Mouse (Mus musculus): ENCODE measurements around the gene Map3k11. TPM values are rescaled to one million over a fixed set of nuclear protein-coding genes. Genes with fewer than 3 reads are reported as not detected.

The Map3k11 gene
- 16.9 and 21.0 TPM in 2 replicates for polyA plus RNA-seq (2014; fragmentation: Nextera tagmentation; extraction: Ambion mirVana)

GRCm38 (mm10) chr19:5688200-5689087 is at the start of gene Map3k11, which contains the start of gene Pcnx3:
Gene Map3k11, plus strand, starts transcription at chr19:5688742.
Gene Pcnx3, minus strand, starts transcription at chr19:5688908.
- peaks cover 43% of the 10 kb centered on the region for H3K4me1 ChIP-seq (ENCODE audit: control insufficient read depth, insufficient read depth, low read length)
- H3K27me3 ChIP-seq (ENCODE audit: control insufficient read depth, insufficient read depth, low read length) = no peaks in the 10 kb centered on the region
- H3K9ac ChIP-seq (ENCODE audit: low read depth, low read length) = peak within 1 kb of the TSS; percentile 91
- H3K4me3 ChIP-seq (ENCODE audit: low read depth, low read length) = peak within 1 kb of the TSS; percentile 93
- H3K36me3 ChIP-seq (ENCODE audit: control insufficient read depth, insufficient read depth, low read length) = peaks cover 32% of the 10 kb centered on the region
- WGBS (ENCODE audit: insufficient replicate concordance) = under 1% methylated on average over 69 of the region's 69 CpGs
- peak; percentile 84 for ATAC-seq (replicated peaks; ENCODE audit: insufficient number of reproducible peaks, low FRiP score, low TSS enrichment)
- peak within 1 kb of the TSS; percentile 97 for H3K4me2 ChIP-seq
- peak within 1 kb of the TSS; percentile 94 for H3K27ac ChIP-seq (ENCODE audit: low read depth, low read length)
- no peaks in the 10 kb centered on the region for H3K9me3 ChIP-seq (replicated peaks; ENCODE audit: control insufficient read depth, low read length)

GRCm38 (mm10) chr19:5640339-5640738 is 48.2 kb upstream of the Map3k11 start:
- WGBS (ENCODE audit: insufficient replicate concordance) = 21% methylated on average over 9 of the region's 9 CpGs
- Histone ChIP-seq H3K27me3 (ENCODE audit: control insufficient read depth, insufficient read depth, low read length) (no peaks in the 10 kb centered on the region), H3K4me2 (no peak overlapping the region), H3K4me1 (ENCODE audit: control insufficient read depth, insufficient read depth, low read length) (peaks cover 33% of the 10 kb centered on the region), H3K36me3 (ENCODE audit: control insufficient read depth, insufficient read depth, low read length) (peaks cover 24% of the 10 kb centered on the region), H3K9me3 (replicated peaks; ENCODE audit: control insufficient read depth, low read length) (no peaks in the 10 kb centered on the region), H3K9ac (ENCODE audit: low read depth, low read length) (no peak overlapping the region), H3K27ac (ENCODE audit: low read depth, low read length) (peak overlapping the region; percentile 65), H3K4me3 (ENCODE audit: low read depth, low read length) (no peak overlapping the region)
- no peak for ATAC-seq (replicated peaks; ENCODE audit: insufficient number of reproducible peaks, low FRiP score, low TSS enrichment)

GRCm38 (mm10) chr19:5641021-5641420 is 47.5 kb upstream of the Map3k11 start:
- Histone ChIP-seq H3K27ac (ENCODE audit: low read depth, low read length) (peak overlapping the region; percentile 65), H3K4me2 (no peak overlapping the region), H3K4me3 (ENCODE audit: low read depth, low read length) (no peak overlapping the region), H3K9ac (ENCODE audit: low read depth, low read length) (no peak overlapping the region), H3K4me1 (ENCODE audit: control insufficient read depth, insufficient read depth, low read length) (peaks cover 33% of the 10 kb centered on the region), H3K36me3 (ENCODE audit: control insufficient read depth, insufficient read depth, low read length) (peaks cover 29% of the 10 kb centered on the region), H3K27me3 (ENCODE audit: control insufficient read depth, insufficient read depth, low read length) (no peaks in the 10 kb centered on the region), H3K9me3 (replicated peaks; ENCODE audit: control insufficient read depth, low read length) (no peaks in the 10 kb centered on the region)
- WGBS (ENCODE audit: insufficient replicate concordance) = 78% methylated on average over 17 of the region's 17 CpGs
- ATAC-seq (replicated peaks; ENCODE audit: insufficient number of reproducible peaks, low FRiP score, low TSS enrichment) = no peak

- Histone ChIP-seq H3K27me3 (ENCODE audit: control insufficient read depth, insufficient read depth, low read length) (no peaks in the 10 kb centered on the region), H3K27ac (ENCODE audit: low read depth, low read length) (no peak overlapping the region), H3K4me3 (ENCODE audit: low read depth, low read length) (no peak overlapping the region), H3K4me1 (ENCODE audit: control insufficient read depth, insufficient read depth, low read length) (peaks cover 33% of the 10 kb centered on the region), H3K36me3 (ENCODE audit: control insufficient read depth, insufficient read depth, low read length) (peaks cover 33% of the 10 kb centered on the region), H3K4me2 (no peak overlapping the region), H3K9ac (ENCODE audit: low read depth, low read length) (no peak overlapping the region), H3K9me3 (replicated peaks; ENCODE audit: control insufficient read depth, low read length) (no peaks in the 10 kb centered on the region)
- 93% methylated on average over 8 of the region's 8 CpGs for WGBS (ENCODE audit: insufficient replicate concordance)
- ATAC-seq (replicated peaks; ENCODE audit: insufficient number of reproducible peaks, low FRiP score, low TSS enrichment) = no peak
Observed at GRCm38 (mm10) chr19:5641641-5642040, 46.9 kb upstream of the Map3k11 start.

- H3K4me2 ChIP-seq = no peak overlapping the region
- H3K4me1 ChIP-seq (ENCODE audit: control insufficient read depth, insufficient read depth, low read length) = peaks cover 23% of the 10 kb centered on the region
- no peak overlapping the region for H3K9ac ChIP-seq (ENCODE audit: low read depth, low read length)
- ATAC-seq (replicated peaks; ENCODE audit: insufficient number of reproducible peaks, low FRiP score, low TSS enrichment) = no peak
- no peak overlapping the region for H3K4me3 ChIP-seq (ENCODE audit: low read depth, low read length)
- H3K9me3 ChIP-seq (replicated peaks; ENCODE audit: control insufficient read depth, low read length) = no peaks in the 10 kb centered on the region
- no peaks in the 10 kb centered on the region for H3K27me3 ChIP-seq (ENCODE audit: control insufficient read depth, insufficient read depth, low read length)
- H3K27ac ChIP-seq (ENCODE audit: low read depth, low read length) = no peak overlapping the region
- WGBS (ENCODE audit: insufficient replicate concordance) = 97% methylated on average over 9 of the region's 9 CpGs
- peaks cover 40% of the 10 kb centered on the region for H3K36me3 ChIP-seq (ENCODE audit: control insufficient read depth, insufficient read depth, low read length)
Observed at GRCm38 (mm10) chr19:5645280-5645679, 43.3 kb upstream of the Map3k11 start.

- no peak for ATAC-seq (replicated peaks; ENCODE audit: insufficient number of reproducible peaks, low FRiP score, low TSS enrichment)
- Histone ChIP-seq H3K27ac (ENCODE audit: low read depth, low read length) (no peak overlapping the region), H3K4me1 (ENCODE audit: control insufficient read depth, insufficient read depth, low read length) (peaks cover 15% of the 10 kb centered on the region), H3K4me2 (no peak overlapping the region), H3K27me3 (ENCODE audit: control insufficient read depth, insufficient read depth, low read length) (no peaks in the 10 kb centered on the region), H3K36me3 (ENCODE audit: control insufficient read depth, insufficient read depth, low read length) (peaks cover 35% of the 10 kb centered on the region), H3K4me3 (ENCODE audit: low read depth, low read length) (no peak overlapping the region), H3K9ac (ENCODE audit: low read depth, low read length) (no peak overlapping the region), H3K9me3 (replicated peaks; ENCODE audit: control insufficient read depth, low read length) (no peaks in the 10 kb centered on the region)
- WGBS (ENCODE audit: insufficient replicate concordance) = 88% methylated on average over 8 of the region's 8 CpGs
Observed at GRCm38 (mm10) chr19:5646731-5647330, 41.7 kb upstream of the Map3k11 start.

GRCm38 (mm10) chr19:5647791-5648190 is 40.8 kb upstream of the Map3k11 start:
- Histone ChIP-seq H3K27ac (ENCODE audit: low read depth, low read length) (peak overlapping the region; percentile 88), H3K9me3 (replicated peaks; ENCODE audit: control insufficient read depth, low read length) (no peaks in the 10 kb centered on the region), H3K9ac (ENCODE audit: low read depth, low read length) (no peak overlapping the region), H3K4me3 (ENCODE audit: low read depth, low read length) (no peak overlapping the region), H3K36me3 (ENCODE audit: control insufficient read depth, insufficient read depth, low read length) (peaks cover 28% of the 10 kb centered on the region), H3K4me1 (ENCODE audit: control insufficient read depth, insufficient read depth, low read length) (peaks cover 15% of the 10 kb centered on the region), H3K27me3 (ENCODE audit: control insufficient read depth, insufficient read depth, low read length) (no peaks in the 10 kb centered on the region), H3K4me2 (no peak overlapping the region)
- WGBS (ENCODE audit: insufficient replicate concordance) = 88% methylated on average over 6 of the region's 6 CpGs
- ATAC-seq (replicated peaks; ENCODE audit: insufficient number of reproducible peaks, low FRiP score, low TSS enrichment) = no peak

GRCm38 (mm10) chr19:5648401-5649297 is 39.9 kb upstream of the Map3k11 start:
- peak overlapping the region; percentile 67 for H3K9ac ChIP-seq (ENCODE audit: low read depth, low read length)
- H3K4me1 ChIP-seq (ENCODE audit: control insufficient read depth, insufficient read depth, low read length) = peaks cover 15% of the 10 kb centered on the region
- H3K4me2 ChIP-seq = peak overlapping the region; percentile 78
- peaks cover 24% of the 10 kb centered on the region for H3K36me3 ChIP-seq (ENCODE audit: control insufficient read depth, insufficient read depth, low read length)
- peak overlapping the region; percentile 27 for H3K4me3 ChIP-seq (ENCODE audit: low read depth, low read length)
- 10% methylated on average over 26 of the region's 26 CpGs for WGBS (ENCODE audit: insufficient replicate concordance)
- H3K27me3 ChIP-seq (ENCODE audit: control insufficient read depth, insufficient read depth, low read length) = no peaks in the 10 kb centered on the region
- ATAC-seq (replicated peaks; ENCODE audit: insufficient number of reproducible peaks, low FRiP score, low TSS enrichment) = peak; percentile 74
- peak overlapping the region; percentile 88 for H3K27ac ChIP-seq (ENCODE audit: low read depth, low read length)
- H3K9me3 ChIP-seq (replicated peaks; ENCODE audit: control insufficient read depth, low read length) = no peaks in the 10 kb centered on the region

Measured in heart, embryonic 11.5 days (tissue).